Mouse (Mus musculus): ENCODE data around the gene Pnpla6.

Gene Pnpla6

DNA sequence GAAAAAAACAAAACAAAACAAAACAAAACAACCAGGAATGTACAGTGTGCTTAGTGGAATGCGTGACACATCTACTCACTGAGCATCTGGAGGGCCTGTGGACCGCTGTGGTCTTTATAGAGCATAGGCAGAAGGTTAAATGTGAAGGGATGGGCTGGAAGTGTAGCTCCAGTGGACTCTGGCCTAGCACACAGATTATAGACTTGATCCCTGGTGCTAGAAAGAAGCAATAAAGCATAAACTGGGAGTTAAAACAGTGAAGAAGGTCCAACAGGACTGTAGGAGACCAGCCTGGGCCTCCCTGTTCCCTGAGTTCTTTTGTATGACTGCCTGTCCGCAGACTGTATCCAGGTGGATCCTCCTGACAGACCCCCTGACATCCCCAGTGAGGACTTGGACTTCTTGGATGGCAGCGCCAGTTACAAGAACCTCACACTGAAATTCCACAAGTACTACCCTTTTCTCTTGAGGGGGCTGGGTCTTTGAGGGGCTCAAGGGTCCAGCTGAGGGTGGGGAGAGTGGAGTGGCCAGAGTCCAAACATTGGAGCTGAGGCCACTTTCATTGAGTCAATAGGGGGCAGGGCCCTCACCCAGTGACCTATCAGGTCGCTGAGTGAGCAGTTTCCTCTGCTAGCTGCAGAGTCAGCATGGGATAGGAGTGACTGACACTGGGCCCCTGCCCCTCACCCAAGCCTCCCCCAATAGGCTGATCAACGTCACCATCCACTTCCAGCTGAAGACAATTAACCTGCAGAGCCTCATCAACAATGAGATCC lies 7.0 kb upstream of the Pnpla6 start:
- no peak for DNase-seq (ENCODE audit: low spot score)

DNA sequence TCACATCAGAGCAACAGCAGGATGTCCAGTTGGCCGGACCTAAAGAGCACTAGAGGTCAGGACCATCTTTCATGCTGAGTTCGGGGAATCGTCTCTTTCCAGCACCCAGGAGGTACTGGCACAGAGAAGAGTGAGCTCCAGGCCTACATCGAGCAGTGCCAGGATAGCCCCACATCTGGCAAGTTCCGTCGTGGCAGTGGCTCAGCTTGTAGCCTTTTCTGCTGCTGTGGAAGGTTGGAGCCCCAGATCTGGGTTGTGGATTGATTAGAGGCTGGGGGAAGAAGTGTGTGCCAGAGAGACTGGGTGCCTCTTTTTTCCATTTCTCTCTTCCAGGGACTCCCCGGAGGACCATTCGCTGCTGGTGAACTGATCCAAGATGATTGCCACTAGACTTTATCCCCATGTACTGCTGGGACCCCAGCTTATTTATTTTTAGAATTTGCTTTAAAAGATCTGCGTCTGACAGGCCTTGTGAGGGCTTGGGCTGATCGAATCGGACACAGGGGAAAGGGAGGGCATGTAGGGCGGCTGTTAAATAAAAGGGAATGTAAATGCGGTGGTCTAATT lies 420 bp upstream of the Pnpla6 start:
- no peak for DNase-seq (ENCODE audit: low spot score)

DNA sequence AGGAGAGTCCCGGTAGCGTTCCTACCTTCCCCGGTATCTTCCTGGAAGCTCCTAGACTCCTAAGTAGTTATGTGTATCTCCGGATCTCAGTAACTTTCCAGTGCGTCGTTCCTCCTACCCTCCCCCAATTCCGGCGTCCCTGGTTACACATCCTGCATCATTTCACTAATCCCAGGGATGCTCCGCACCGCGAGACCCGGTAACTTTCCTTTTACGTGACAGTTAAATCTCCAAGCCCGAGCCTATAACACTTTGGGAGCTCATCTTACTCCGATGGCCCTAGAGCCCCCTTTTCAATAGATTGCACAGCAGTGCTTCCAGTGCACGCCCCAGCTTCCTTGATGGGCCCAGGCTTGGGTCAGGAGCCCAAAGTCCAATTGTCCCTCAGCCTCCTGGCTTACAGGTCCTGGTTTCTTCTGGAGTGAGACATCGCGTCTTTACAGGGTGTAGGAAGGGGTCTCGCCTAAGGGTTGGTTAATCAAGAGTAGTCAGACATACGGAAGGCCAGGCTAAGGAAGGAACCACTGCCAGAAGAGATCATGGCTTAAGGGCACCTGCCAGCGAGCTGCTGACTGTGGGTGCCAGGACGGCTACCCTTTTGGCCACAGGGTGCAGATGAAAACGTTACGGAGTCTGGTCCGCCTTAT lies 710 bp downstream of the Pnpla6 start:
- peak; percentile 65 for DNase-seq (ENCODE audit: low spot score)

DNA sequence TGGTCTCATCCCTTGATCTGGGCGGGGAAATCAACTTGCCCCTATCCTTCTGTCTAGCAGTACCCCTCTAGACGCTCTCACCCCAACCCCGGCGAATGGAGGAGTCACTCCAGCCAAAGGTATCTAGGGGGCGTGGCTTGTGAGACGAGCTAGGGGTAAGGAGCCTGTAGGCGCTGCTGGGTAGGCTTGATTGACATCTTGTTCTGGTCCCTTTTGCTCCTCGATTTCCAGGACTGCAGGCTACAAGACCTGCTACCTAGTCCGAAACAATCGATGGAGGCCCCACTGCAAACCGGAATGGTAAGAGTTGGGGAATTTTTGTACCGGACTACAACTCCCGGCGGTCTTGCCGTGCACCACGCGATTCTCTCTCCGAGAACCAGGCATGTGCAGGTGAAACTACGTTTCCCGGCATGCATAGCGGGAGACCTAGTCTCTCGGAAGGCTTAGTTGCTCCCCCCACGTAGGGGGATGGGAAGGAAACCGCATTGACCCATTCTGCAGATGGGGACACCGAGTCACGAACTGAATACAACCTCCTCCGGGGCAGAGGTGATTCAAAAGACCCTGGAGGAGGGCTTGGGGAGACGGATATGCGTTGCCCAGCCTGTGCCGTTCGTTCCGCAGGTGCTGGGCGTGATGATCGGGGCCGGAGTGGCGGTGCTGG lies 1.4 kb downstream of the Pnpla6 start:
- DNase-seq (ENCODE audit: low spot score) = peak; percentile 96

DNA sequence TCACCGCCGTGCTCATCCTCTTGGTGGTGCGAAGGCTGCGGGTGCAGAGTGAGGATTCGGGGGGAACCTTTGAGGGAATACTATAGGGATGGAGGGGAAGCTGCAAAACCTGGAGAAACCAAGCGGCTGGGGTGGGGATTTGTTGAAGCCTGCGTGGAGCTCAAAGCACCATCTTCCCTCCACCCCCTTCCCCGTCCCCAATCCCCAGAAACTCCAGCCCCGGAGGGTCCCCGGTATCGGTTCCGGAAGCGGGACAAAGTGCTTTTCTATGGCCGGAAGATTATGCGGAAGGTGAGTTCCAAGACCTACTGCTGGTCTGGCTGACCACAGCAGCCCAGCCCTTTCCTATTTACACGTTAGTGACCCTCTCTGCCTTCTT lies 1.9 kb downstream of the Pnpla6 start:
- no peak for DNase-seq (ENCODE audit: low spot score)

DNA sequence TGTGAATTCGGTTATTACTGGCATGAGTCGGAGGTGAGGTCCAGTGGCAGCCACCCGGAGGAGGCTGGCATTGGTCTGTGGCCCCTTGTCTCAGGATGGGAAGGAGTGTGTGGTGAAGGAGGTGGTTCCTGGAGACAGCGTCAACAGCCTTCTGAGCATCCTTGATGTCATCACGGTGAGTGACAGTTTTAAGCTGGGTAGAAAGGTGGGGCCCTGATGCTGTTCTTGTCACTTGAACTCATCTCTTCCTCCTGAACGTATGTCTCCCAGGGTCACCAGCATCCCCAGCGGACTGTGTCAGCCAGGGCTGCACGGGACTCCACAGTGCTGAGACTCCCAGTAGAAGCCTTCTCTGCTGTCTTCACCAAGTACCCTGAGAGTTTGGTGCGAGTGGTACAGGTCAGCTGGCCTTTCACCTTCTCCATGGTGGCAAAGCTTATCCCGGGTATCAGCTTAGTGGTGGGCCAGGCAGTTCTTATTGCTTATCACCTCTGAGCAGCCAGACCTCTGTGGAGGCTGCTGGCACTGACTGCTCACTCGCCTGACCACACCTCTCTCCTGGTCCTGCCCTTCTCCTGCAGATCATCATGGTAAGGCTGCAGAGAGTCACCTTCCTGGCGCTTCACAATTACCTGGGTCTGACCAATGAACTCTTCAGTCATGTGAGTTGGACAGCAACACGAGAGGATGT lies 7.0 kb downstream of the Pnpla6 start:
- DNase-seq (ENCODE audit: low spot score) = no peak

DNA sequence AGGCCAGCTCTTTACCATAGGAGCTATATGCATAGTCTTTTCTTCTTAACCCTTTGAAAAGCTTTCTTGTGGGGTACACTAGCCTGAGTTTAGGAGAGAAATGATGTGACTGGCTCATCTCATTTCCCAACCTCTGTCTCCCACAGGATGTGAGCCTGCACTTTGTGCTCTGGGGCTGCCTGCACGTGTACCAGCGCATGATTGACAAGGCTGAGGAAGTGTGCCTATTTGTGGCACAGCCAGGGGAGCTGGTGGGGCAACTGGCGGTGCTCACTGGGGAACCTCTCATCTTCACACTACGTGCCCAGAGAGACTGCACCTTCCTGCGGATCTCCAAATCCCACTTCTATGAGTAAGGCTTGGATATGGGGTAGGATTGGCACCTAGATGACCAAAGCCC lies 15.6 kb downstream of the Pnpla6 start:
- DNase-seq (ENCODE audit: low spot score) = no peak

DNA sequence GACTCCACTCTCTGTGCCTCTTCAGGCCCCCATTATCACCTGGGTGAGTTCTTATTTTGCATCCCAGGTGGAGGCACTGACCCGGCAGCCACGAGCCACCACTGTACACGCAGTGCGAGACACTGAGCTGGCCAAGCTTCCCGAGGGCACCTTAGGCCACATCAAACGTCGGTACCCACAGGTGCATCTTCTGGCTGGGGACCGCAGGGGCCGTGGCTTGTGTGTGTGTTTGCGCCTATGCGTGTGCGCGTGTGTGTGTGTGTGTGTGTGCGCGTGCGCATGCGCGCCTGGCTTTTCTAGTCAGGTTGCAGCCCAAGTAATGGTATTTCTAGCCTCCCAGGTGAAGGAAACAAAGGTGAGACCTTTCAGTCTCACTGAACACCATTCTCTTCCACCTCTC lies 16.8 kb downstream of the Pnpla6 start:
- no peak for DNase-seq (ENCODE audit: low spot score)

DNA sequence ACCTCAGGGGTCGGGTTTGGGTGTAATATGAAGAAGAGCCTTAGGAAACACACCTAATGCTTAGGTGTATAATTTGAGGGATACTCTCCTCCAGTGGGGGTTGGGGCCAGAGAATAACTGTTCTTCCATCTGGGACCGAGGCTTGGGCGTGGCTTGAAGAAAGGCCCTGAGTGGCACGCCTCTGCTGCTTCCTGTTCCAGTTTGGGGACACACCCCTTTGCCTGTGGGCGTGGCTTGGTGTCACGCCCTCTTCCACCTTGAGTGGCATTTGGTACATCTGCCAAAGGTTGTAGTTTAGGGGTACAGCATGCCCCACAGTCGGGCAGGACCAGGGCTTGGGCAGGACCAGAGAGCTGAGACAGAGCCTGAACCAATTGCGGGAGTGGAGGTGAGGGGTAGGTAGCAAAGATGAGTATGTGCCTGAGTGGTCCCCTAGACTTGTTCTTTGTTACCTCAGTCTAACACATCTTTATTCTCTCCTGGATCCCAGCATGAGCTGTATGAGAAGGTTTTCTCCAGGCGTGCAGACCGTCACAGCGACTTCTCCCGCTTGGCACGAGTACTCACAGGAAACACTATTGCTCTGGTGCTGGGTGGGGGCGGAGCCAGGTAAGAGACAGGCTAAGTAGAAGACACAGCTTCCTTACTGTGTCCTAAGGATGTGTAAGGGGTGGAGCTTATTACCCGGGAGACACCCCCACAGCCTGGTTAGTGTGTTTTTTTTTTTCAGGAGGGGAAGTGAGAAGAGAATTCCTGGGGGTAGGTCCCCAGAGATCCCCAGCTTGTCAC lies 21.1 kb downstream of the Pnpla6 start:
- no peak for DNase-seq (ENCODE audit: low spot score)

DNA sequence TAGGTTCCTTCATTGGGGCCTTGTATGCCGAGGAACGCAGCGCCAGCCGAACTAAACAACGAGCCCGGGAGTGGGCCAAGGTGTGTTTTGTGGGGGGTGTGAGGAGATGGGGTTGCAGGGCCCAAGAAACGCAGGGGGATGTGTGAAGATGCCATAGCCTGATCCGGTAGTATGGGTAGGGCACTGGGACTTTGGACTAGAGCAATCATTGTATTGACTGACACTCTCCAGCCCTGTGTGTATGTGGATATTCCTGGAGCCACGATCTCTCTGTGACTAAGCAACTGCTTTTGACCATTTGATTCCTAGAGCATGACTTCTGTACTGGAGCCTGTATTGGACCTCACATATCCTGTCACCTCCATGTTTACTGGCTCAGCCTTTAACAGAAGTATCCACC lies 21.8 kb downstream of the Pnpla6 start:
- DNase-seq (ENCODE audit: low spot score) = no peak

DNA sequence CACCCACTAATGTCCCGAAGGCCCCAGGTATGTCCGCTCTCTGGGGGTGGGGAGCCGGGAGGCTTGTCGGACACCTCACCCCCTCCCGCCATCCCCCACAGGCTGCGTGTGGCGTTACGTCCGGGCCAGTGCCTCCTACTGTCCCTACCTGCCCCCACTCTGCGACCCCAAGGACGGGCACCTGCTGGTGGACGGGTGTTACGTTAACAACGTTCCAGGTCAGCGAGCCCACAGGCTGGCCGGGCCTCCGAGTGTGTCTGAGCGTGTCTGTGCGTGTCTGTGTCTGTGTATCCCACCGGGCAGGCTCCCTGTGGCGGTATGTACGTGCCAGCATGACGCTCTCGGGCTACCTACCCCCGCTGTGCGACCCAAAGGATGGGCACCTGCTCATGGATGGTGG lies 22.5 kb downstream of the Pnpla6 start:
- DNase-seq (ENCODE audit: low spot score) = no peak

DNA sequence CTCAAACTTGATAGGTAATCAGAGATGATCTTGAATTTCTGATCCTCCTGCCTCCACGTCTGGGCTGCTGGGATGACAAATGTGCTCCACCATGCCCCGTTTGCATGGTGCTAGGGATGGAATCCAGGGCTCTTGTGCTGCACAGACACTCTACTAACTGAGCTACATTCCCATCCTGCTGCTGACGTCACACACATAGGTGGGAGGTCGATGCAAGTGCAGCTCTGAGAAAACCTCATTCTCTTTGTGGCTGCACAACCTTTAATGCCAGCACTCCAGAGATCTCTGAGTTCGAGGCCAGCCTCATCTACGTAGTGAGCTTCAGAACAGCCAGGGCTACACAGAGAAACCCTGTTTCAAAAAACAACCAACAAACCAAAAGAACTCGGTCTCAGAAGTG lies 24.0 kb downstream of the Pnpla6 start:
- DNase-seq (ENCODE audit: low spot score) = no peak

DNA sequence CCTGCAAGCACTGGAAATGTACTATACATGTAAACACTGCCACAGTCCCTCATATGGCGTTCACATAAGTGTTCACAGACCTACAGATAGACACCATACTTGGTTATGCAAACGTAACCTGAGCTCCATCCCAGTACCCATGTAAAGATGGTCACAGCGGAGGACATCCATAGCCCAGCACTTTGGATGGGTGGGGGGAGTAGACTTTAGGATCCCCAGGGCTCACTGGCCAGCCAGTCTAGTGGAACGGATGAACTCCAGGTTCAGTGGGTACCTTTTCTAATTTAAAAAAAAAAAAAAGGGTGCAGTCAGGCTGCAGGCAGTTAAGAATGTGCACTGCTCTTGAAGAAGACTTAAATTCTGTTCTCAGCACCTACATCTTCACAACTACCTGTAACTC lies 24.9 kb downstream of the Pnpla6 start:
- no peak for DNase-seq (ENCODE audit: low spot score)

DNA sequence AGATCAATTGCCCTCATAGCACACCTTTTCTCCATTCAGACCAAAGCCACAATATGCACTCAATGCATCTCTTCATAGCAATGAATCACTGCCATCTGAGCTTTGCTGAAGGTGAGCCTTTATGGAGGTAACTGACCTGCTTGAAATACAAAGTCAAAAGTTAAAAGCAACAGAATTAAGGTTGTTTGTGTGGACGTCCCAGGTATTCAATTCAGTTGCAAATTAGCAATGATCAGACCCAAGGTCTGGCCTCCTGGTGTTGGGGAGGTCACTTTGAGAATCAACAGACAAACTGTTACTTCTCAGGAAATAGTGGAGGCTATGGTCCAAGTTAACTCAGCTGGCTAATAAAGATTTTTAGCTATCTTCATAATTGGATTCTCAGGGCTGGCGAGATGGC lies 31.3 kb downstream of the Pnpla6 start:
- no peak for DNase-seq (ENCODE audit: low spot score)

DNA sequence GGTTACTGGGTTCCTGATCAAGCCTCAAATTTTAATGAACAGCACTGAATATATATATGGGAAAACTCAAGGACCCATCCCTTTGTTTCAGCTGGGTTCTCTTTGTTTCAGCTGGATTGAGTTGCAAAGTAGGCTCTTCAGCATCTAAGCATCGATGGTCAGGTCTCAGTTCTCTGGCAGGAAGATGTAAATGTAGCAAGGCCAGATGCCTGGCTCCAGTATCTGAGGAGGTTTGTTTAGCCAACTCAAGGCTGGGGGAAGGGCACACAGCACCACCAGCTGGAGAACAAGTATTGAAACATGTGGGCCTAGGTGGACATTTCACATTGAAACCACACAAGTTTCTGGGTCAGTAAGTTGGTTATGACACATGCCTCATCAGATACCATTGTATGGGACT lies 37.1 kb downstream of the Pnpla6 start:
- no peak for DNase-seq (ENCODE audit: low spot score)

DNA sequence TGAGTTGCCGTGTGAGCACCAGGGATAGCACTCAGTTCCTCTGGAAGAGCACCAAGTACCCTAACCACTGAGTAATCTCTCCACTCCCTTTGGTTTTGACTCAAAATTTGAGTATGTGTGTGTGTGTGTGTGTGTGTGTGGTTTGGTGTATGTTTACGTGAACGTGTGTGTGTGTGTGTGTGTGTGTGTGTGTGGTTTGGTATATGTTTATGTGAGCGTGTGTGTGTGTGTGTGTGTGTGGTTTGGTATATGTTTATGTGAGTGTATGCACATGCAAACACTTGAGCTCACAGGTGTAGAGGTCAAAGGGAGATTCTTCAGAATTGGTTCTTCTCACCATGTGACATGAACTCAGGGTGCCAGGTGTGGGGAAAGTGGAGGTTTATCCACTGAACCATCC lies 40.9 kb downstream of the Pnpla6 start:
- no peak for DNase-seq (ENCODE audit: low spot score)

DNA sequence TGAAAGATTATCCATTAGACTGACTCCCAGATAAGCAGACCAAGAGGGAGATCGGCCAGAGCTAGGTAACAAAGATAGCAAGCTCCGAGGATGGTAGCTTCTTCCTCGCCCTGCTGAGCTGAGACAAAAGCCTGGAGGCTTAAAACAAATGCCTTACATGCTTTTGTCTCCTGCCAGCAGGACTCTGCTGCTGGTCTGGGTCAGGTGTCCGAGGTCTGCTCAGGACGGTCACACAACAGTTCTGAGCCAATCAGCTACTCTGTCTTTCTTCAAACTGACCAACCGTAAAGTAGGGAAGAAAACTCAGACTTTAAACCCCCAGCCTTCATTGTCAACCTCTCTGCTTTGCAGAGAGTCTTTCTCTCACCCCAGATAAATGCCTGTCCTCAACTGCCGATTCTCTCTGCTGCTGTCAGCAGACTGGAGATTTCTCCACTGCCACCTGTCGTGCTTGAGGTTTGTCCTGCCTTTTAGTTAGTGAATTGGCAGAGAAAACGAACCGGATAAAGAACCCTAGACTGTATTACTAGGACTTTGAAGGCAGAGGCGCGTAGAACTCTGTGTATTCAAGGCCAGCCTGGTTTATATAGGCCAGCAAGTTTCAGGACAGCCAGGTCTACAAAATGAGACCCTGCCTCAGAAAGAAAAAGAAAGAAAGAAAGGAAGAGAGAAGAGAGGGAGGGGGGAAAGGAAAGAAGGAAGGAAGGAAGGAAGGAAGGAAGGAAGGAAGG lies 52.6 kb downstream of the Pnpla6 start, which contains the start of gene C330021F23Rik:
Gene C330021F23Rik, plus strand, starts transcription at position 350 of the 731 bp plus-strand sequence.
- DNase-seq (ENCODE audit: low spot score) = no peak

DNA sequence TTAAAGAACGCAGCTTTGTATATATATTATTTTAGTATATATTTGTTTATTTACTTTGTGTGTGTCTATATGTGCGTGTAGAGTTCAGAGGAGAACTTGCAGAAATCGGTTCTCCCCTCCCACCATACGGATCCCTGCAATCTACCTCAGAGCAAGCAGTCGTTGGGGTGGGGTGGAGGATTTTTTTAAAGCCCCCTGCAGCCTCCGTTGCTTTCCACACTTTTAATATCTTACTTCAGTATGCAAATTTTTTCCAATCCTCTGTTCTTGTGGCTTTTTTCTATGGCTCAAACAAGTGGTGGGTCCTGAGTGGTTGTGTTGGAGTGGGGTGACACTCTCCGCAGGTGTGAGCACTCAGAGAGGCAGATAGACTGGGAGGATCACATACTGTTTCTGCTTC lies 53.2 kb downstream of the Pnpla6 start:
- no peak for DNase-seq (ENCODE audit: low spot score)

DNA sequence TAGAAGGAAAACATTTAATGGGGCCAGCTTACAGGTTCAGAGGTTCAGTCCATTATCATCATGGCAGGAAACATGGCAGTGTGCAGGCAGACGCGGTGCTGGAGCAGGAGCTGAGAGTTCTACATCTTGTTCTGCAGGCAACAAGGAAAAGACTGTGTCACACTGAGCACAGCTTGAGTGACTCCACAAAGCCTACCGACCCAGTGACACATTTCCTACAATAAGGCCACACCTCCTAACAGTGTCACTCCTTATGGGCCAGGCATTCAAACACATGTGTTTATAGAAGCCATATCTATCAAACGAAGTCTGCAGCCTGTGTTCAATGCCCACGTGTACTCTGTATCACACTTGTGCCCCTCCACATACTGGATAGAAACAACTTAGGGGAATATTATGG lies 54.6 kb downstream of the Pnpla6 start:
- DNase-seq (ENCODE audit: low spot score) = no peak

DNA sequence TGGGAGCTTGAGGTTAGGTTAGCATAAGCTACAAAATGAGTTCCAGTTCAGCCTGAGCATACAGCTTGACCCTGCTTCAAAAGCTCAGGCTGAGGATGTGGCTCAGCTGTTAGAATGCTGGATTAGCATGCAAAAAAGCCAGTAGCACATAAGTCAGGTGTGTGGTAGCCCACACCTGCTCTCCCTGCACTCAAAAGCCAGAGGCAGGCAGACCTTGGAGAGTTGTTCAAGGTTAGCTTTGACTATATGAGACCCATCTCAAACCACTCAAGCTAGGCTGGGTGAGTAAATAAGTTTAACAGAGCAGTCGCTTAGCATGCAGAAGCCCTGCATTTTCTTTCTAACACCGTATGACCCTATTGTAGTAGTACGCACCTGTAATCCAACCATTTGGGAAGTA lies 59.4 kb downstream of the Pnpla6 start:
- DNase-seq (ENCODE audit: low spot score) = no peak

All from layer of hippocampus, adult 11-12 months (tissue).